Mouse (Mus musculus) gastrocnemius, postnatal 36 days (tissue): ENCODE data around the gene Foxp2. TPM values are rescaled to one million over a fixed set of nuclear protein-coding genes. Genes with fewer than 3 reads are reported as not detected.

Experiments
- DNase-seq, 2 experiments: peaks; one replicate each; pipeline ENCODE4 v3.0.0; 2022
- intact Hi-C: fragments of 180-260 bp; cut with DNase I; formaldehyde crosslinking; loops from one replicate; pipeline ENCODE4 v1.15.1; 2025
- microRNA-seq, 2 experiments: library from miRNA; unstranded; fragments of <30 nt; microRNA quantifications; one replicate each; pipeline ENCODE4 v1.2.0; 2021
- total RNA-seq, 2 experiments: library from RNA; stranded (reverse); gene quantifications; 2 replicates each; pipeline ENCODE4 v1.2.3; 2021

Gene Foxp2
- total RNA-seq, 2 experiments from 2014 or later, result 1.6 to 2.0 TPM

DNA sequence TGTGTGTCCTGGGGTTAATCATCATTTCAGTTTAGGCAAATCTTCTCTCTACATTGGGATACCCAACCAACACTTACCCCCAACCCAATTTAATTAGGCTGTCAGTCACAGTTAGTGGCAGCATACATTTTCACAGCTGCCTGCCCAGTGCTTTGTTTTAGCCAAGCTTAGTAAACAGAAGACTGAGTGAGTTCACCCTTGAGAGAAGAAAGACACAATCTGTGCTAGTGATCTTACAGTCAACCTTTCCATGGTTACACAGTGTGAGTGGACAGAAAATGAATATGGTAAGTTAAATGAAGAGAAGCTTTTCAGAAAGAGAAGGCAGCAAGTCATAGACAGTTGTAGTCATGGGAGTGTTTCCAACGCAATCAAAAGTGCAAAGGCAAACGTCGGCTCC is 446.6 kb downstream of the Foxp2 start:
- no peak for DNase-seq
- intact Hi-C loops, result no loop called here

DNA sequence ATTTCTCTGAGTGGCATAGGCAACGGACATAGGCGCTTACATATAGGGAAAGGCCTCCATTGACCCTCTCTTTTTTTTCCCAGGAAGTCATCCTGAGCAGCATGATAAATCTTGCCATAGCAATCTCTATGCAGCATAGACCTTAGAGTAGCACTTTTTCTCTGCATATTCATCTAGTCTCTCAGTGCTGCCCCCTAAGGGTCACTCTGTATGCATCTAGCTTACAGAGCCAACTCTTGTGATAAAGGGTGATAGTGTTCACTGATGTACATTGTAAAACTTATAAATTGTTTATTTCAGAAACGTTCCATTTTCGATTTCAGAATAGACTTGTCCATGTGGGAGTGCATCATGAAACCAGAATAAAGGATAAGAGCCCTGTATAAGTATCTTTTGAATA is 454.7 kb downstream of the Foxp2 start:
- intact Hi-C loops, result no loop called here
- DNase-seq, result no peak

DNA sequence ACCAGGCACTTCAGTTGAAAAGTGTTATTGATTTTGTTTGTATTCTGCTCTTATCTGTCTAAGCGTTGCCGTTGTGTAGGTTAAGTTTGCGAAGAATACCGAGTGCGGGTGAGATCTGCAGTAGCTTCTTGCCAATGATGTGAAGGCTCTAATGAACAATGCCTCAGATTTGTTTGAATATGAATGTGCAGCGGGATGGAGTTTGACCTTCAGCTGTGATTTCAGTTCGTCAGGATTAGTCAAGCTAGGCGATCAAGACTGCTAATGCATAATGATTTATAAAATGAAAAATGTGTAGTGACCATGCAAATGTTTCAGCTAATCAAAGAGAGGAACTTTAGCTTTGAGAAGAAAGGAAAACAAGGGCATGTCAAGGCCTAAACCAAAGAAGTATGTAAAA is 469.1 kb downstream of the Foxp2 start:
- intact Hi-C loops, result no loop called here
- DNase-seq, result no peak

DNA sequence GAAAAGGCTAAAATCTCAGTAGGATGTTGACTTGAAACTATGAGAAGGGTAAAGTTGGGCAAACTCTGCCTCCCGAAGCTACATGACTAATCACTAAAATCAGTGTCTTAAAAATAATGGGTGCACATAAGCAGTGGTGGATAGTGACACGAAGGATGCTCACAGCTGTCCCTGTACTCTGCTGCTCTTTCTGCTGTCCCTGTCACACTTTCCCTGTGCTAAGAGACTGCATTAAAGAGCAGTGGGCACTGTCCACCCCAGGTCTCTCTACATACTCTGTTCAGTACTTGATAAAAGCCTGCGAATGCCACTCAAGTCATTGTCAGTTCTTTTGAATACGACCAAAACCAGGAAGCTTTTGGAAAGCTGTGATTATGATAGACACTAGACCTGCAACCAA is 469.7 kb downstream of the Foxp2 start:
- intact Hi-C loops, result no loop called here
- DNase-seq, result no peak

DNA sequence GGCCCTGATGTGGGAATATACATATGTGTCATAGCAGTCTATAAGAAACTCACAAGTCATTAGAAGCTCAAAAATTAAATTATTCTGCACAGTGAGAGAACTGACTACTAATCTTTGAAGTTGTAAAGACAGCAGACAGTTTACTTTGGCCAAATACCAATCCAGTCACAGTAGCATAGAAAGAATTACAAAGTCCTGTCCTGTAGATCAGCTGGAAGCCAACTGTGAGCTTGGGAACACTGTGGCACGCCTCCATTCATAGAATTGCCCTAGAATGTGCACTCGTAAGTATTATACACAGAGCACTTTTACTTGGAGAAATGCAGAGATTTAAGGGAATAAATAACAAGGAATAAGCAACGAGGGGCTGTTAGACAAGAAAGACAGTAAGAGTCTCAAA is 472.5 kb downstream of the Foxp2 start:
- DNase-seq, result no peak
- intact Hi-C loops, result no loop called here

DNA sequence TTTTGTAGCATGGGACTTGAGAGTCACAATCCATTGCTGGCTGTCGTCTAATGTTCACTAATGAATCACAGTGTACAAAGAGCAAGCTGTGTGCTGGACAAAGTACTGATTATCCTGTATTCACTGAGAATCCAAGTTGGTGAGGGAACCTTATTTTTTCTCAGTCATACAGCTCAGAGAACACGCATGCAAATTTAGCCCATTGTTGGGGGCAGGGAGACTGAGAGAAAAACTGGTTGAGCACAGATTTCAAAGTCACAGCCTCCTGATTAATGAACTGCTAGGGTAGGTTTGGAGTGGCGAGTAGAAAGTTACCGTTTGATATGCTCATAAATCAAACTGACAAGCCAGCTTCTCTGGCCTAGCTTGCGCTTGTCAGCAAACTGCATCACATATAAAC is 477.1 kb downstream of the Foxp2 start:
- intact Hi-C loops, result no loop called here
- DNase-seq, result no peak

DNA sequence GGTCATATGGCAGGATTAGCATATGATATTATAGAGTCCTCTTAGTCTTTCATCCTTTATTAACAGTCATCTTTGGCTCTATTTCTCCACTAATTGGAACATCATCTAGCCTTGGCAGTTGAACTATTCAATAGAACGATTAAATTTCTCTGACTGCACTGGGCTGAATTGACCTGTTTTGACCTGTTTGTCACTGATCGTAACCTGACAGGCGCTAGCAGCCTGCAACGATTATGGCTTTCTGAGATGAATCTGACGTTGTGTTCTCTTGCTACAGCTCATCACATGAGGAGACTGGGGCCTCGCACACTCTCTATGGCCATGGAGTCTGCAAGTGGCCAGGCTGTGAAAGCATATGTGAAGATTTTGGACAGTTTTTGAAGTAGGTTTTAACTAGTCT is 495.3 kb downstream of the Foxp2 start:
- no peak for DNase-seq
- intact Hi-C loops, result no loop called here

DNA sequence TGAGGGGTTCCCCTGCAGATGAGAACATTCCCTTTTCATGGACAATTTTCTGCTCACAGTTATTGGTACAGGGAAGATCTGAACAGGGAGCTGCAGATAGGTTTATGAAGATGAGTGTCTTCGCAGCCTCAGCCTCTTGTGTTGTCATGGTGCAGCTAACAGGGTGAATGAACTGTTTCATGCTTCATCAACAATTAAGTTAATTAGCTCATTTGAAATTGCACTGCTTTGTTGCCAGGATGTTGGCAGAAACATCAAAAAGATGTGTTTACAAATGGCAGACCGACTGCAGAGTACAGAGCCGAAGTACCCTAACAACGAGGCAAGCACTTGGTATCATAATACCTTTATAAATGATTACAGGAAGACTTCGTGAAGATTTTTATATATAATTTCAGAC is 496.3 kb downstream of the Foxp2 start:
- intact Hi-C loops, result no loop called here
- DNase-seq, result no peak

DNA sequence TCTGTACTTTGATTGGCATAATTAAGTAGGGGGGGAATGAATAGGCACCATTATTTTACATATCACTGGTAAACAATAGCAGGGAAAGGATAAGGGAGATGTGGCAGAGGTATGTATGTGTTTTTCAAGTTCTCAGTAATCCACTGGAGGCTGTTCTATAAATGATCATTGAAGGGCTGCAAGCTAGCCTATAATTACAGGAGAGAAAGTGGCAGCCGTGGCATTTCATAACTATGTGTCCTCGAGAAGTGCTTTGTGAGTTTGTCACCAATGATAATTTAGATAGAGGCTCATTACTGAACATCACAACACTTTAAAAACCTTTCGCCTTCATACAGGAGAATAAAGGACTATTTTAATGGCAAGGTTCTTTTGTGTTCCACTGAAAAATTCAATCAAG is 500.0 kb downstream of the Foxp2 start:
- intact Hi-C loops, result no loop called here
- no peak for DNase-seq

DNA sequence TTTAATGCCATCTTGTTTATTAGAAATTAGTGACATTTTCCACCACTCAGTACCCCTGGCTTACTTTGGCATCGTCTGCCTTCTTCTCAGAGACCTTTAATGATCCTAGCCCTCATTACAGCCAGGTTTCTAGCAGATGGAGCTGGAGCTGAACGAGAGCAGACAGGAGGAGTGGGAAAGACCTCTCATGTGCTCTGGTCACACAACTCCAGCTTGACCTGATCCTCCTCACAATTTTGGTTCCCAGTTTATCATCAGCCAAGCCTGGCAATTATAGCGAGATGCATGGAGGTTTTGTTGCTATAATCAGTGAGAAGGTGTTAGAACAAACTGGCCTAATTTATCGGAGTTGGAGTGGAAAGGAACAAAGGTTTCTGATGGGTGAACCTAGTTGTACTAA is 500.9 kb downstream of the Foxp2 start:
- intact Hi-C loops, result no loop called here
- no peak for DNase-seq

DNA sequence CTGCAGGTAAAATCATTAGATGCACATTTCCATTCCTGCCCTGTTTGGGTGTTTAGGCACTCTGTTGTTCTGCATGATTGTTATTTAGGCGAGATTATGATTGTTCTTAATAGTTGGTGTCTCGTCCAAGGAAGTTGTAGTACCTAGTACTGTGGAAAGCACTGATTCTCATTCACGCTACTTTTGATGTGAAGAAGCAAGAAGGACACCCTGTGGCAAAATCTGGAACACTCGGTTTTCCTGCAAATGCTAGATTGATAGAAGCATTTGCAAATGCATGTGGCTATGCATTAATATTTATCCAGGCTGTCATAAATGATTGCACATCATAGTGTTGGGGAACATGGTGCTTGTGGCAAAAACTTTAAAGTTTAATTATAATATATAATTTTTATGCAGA is 514.0 kb downstream of the Foxp2 start:
- no peak for DNase-seq
- intact Hi-C loops, result loop anchor here (10.0 kb wide), 2 partner anchors 220 to 520 kb away; no protein-coding TSS in a partner anchor

DNA sequence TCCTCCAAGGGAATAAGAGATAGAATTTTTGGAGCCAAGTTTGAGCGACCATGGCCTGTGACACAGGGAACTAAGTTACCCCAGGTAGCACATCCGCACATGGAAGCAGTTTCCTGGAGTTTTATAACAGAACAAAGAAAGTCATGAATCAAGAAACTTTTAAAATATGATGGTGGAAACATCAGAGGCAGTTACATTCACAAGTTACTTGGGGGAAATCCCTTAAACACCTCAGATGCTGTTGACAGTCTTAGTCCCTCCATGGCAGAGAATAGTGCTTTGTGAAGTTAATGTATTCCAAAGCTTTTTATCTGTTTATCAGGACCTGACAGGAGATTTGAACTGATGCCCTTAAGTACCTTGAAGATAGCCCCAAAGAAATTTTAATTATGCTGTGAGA is 558.6 kb downstream of the Foxp2 start:
- DNase-seq, result no peak
- intact Hi-C loops, result no loop called here

DNA sequence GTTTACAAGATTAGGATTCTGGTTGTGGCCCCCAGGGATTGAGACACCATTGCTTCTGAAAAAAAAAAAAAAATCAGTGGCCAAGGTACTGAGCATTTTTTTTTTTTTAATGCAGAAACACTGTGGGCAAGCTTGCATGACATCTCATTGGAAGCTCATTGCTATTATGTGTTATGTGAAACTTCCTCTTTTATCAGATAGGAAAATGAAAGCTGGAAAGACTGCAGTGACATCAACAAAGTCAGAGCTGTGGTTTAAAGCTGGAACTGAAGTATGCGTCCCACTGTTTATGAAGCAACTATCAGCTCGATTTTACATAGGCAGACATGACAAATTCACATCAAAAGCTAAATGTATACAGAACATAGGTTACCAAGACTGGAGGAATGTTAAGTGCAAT is 562.2 kb downstream of the Foxp2 start:
- DNase-seq, result no peak
- intact Hi-C loops, result no loop called here

DNA sequence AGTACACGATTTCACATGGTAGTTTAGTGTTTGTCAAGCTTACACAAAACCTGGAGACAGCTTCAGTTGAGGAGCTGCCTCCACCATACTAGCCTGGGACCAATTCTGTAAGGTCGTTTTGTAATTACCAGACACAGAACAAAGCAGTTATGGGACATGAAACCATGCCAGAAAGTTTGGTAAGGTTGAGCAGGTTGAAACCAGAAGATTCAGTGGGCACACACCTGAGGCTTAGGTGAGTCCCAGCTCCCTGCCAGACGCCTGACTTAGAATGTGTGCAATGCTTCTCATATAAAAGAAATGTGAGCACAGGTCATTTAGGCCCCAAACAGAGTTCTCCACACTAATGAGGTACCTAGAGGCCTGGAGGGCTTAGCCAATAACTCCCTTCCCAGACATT is 564.3 kb downstream of the Foxp2 start:
- DNase-seq, result no peak
- intact Hi-C loops, result no loop called here

DNA sequence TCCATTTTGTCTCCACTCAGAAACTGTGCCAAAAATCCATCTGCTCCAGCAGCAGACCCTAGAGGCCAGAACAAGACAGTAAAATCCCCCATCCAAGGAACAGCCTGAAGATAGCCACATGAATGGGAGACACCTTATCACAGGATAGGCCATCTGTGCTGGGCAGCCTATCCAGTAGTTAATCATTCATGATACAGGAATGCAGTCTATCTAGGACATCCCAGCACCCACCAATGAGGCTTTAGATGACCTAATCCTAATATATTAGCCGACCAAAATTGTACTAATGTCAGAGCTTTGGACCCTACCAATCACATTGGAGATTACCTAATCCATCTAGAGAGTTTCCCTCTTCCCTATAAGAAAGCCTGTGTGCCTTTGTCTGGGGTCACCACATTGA is 565.5 kb downstream of the Foxp2 start:
- no peak for DNase-seq
- intact Hi-C loops, result no loop called here

DNA sequence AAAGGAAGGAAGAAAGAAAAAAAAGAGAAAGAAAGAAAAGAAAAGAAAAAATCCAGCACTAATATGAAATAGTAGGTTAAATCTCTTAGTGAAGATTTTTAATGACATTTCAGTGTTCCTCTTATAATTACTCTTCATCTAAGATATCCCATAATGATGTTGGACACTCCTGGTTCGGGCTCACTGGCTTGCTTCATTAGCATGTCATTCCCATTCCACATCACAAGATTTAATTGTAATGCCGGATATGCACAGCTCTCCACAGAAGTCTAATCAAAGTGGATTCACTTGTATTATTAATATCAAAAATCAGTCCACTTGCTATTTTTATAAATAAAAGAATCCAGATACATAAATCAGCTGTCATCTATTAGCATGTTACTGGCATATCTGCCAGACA is 585.8 kb downstream of the Foxp2 start:
- intact Hi-C loops, result no loop called here
- DNase-seq, result no peak

Small RNA genes within 50 kb of the gene (microRNA-seq; reads per million reads assigned to microRNA genes)
- 0 reads per million in 2 experiments for gene Gm25470

Other genes starting within 250 kb of the Foxp2 start
- gene Ppp1r3a, start 146.1 kb upstream of the Foxp2 start, total RNA-seq, result 100 to 1,000 TPM; 175 to 229 TPM